Mouse (Mus musculus) ES-Bruce4 (cell line): Measurements from ENCODE around the gene Tpbg. TPM values are rescaled to one million over a fixed set of nuclear protein-coding genes. Genes with fewer than 3 reads are reported as not detected.
A peak's percentile ranks its signal among the peaks of the same experiment; 100 is the strongest.

Experiments used
- H3K27ac ChIP-seq: 2 replicates; pipeline ENCODE4 v1.5.1; 2012; ENCODE audit warnings: low read length, inconsistent platforms; ENCODE audit not compliant: insufficient read depth
- H3K27me3 ChIP-seq: 2 replicates; pipeline ENCODE4 v1.6.1; 2012; ENCODE audit warnings: mild to moderate bottlenecking, low read length, inconsistent platforms; ENCODE audit not compliant: control insufficient read depth, poor library complexity, insufficient read depth, severe bottlenecking
- H3K36me3 ChIP-seq: 2 replicates; pipeline ENCODE4 v1.6.1; 2012; ENCODE audit warnings: inconsistent platforms, mild to moderate bottlenecking, low read length, moderate library complexity; ENCODE audit not compliant: control insufficient read depth, poor library complexity, insufficient read depth, severe bottlenecking
- H3K4me1 ChIP-seq: one replicate; pipeline ENCODE4 v1.8.1; 2011; ENCODE audit warnings: low read length; ENCODE audit not compliant: control insufficient read depth, insufficient read depth
- H3K4me3 ChIP-seq: 2 replicates; pipeline ENCODE4 v1.5.1; 2011; ENCODE audit warnings: low read depth, mild to moderate bottlenecking, low read length
- H3K9ac ChIP-seq: 2 replicates; pipeline ENCODE4 v1.6.1; 2012; ENCODE audit warnings: low read depth, mild to moderate bottlenecking, inconsistent platforms; ENCODE audit not compliant: poor library complexity, severe bottlenecking
- H3K9me3 ChIP-seq: replicated peaks from 2 replicates; pipeline ENCODE4 v1.6.1; 2012; ENCODE audit warnings: mild to moderate bottlenecking, low read length, inconsistent platforms; ENCODE audit not compliant: control insufficient read depth, poor library complexity, insufficient read depth, severe bottlenecking
- CTCF ChIP-seq: IDR thresholded peaks from one replicate; pipeline ENCODE4 v1.8.1; 2011; ENCODE audit warnings: low read depth, low read length
- EP300 ChIP-seq: IDR thresholded peaks from 2 replicates; pipeline ENCODE4 v1.6.1; 2011; ENCODE audit warnings: low read depth, low read length; ENCODE audit not compliant: insufficient read depth
- POLR2A ChIP-seq: IDR thresholded peaks from one replicate; pipeline ENCODE4 v1.8.1; 2011; ENCODE audit warnings: low read length; ENCODE audit not compliant: insufficient read depth
- polyA plus RNA-seq: library from polyadenylated mRNA; stranded (reverse); fragments of >200 nt; gene quantifications from 2 replicates; pipeline ENCODE4 v1.2.4, GENCODE M21; 2011; ENCODE audit warnings: low read depth; ENCODE audit not compliant: missing spikeins, insufficient read depth, insufficient read length

Gene Tpbg
- polyA plus RNA-seq, 1 experiment, result 11.8 TPM

GRCm38 (mm10) chr9:85835521-85836425 is 6.4 kb upstream of the Tpbg start:
- Histone ChIP-seq H3K27ac (no peak overlapping the region), H3K4me3 (no peak overlapping the region), H3K4me1 (no peaks in the 10 kb centered on the region), H3K9ac (no peak overlapping the region), H3K36me3 (no peaks in the 10 kb centered on the region), H3K9me3 (no peaks in the 10 kb centered on the region), H3K27me3 (no peaks in the 10 kb centered on the region; the same call in 1 of the 2 replicates)
- no peak for TF ChIP-seq CTCF
- TF ChIP-seq EP300, result no peak
- TF ChIP-seq POLR2A, result no peak

DNA sequence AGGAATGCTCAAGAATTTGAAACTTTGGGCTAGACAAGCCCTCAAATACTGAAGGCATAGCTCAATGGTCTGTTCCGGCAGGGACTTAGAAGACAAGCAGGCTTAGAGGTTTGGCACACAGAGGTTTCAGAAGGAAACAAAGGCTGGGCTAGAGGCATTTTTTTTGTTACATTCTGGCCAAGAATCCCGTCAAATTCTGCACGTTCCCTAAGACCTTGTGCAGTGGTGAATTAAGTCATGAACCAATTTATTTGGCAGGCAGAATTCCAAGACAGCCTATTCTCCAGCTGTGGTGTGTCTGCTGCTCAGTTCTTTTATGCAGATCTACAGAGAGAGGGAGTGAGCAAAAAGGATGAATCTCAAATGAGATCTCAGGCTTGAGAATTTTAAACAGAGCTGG is 2.6 kb upstream of the Tpbg start:
- peaks cover 1% of the 10 kb centered on the region; the same call in 1 of the 2 replicates for H3K27me3 ChIP-seq
- H3K36me3 ChIP-seq, result no peaks in the 10 kb centered on the region
- H3K4me1 ChIP-seq, result no peaks in the 10 kb centered on the region
- H3K9me3 ChIP-seq, result no peaks in the 10 kb centered on the region
- no peak overlapping the region for H3K4me3 ChIP-seq
- no peak overlapping the region for H3K27ac ChIP-seq
- no peak overlapping the region for H3K9ac ChIP-seq
- TF ChIP-seq POLR2A, result no peak
- no peak for TF ChIP-seq CTCF
- no peak for TF ChIP-seq EP300

GRCm38 (mm10) chr9:85841891-85842290 is 289 bp upstream of the Tpbg start:
- Histone ChIP-seq H3K9ac (no peak overlapping the region), H3K27me3 (peaks cover 1% of the 10 kb centered on the region; the same call in 1 of the 2 replicates), H3K27ac (no peak overlapping the region), H3K36me3 (peaks cover 4% of the 10 kb centered on the region; the same call in 1 of the 2 replicates), H3K4me3 (peak overlapping the region; percentile 70), H3K9me3 (no peaks in the 10 kb centered on the region), H3K4me1 (no peaks in the 10 kb centered on the region)
- TF ChIP-seq POLR2A, result no peak
- TF ChIP-seq CTCF, result peak; percentile 28
- TF ChIP-seq EP300, result no peak

DNA sequence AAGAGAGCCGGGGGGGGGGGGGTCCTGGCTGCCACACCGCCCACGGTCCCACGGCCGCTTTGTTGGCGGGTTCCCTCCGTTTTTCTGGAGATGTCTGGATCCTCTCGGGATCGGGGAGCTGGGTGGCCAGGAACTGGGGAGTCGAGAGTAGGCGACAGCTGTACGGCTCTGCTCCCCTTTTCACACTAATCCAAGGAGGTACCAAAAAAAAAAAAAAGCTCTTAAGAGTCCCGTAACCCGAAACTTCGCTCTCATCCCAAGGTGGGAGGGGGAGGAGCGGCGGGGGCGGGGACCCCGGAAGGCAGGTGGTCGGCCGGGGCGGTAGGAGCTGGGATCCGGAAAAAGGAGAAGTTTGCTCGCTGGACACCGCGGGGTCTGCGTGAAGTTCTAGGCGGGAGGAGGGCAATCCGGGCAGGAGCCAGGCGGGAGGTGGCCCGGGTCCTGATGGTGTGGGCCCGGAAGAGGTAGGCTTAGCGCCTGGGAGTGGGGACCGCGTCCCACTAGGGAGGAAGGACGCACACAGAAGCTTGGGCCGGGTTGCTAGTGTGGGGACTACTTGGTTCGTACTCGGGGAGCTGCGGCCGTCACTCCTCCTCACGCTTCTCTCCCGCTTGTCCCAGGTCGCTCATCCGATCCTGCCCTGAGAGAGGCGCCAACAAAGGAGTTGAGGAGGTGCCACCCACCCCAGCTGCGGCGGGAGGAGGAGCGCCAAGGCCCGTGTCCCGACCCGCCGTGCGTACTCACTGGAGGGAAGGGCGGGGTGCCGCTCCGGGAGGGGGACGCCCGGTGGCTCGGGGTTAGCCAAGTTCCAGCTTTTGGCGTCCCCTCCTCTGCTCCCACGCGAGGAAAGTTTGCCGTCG is 1.1 kb downstream of the Tpbg start:
- Histone ChIP-seq H3K27ac (no peak overlapping the region), H3K9ac (peak overlapping the region; percentile 62), H3K36me3 (peaks cover 4% of the 10 kb centered on the region; the same call in 1 of the 2 replicates), H3K27me3 (peaks cover 1% of the 10 kb centered on the region; the same call in 1 of the 2 replicates), H3K9me3 (no peaks in the 10 kb centered on the region), H3K4me1 (no peaks in the 10 kb centered on the region), H3K4me3 (peak overlapping the region; percentile 70)
- TF ChIP-seq CTCF (no peak), EP300 (no peak), POLR2A (no peak)

DNA sequence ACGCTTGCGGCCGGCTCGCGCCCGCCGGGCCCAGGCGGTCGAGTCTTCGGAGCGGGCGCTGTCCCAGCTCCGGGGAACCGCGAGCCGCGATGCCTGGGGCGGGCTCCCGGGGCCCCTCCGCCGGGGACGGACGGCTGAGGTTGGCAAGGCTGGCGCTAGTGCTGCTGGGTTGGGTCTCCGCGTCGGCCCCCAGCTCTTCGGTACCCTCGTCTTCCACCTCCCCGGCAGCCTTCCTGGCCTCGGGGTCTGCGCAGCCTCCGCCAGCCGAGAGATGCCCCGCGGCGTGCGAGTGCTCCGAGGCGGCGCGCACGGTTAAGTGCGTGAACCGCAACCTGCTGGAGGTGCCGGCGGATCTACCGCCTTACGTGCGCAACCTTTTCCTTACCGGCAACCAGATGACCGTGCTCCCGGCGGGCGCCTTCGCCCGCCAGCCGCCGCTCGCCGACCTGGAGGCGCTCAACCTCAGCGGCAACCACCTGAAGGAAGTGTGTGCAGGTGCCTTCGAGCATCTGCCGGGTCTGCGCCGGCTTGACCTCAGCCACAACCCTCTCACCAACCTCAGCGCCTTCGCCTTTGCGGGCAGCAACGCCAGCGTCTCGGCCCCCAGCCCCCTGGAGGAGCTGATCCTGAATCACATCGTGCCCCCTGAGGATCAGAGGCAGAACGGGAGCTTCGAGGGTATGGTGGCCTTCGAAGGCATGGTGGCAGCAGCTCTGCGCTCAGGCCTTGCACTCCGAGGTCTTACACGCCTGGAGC is 1.9 kb downstream of the Tpbg start:
- H3K9me3 ChIP-seq, result no peaks in the 10 kb centered on the region
- H3K27ac ChIP-seq, result no peak overlapping the region
- H3K36me3 ChIP-seq, result peaks cover 4% of the 10 kb centered on the region; the same call in 1 of the 2 replicates
- peaks cover 1% of the 10 kb centered on the region; the same call in 1 of the 2 replicates for H3K27me3 ChIP-seq
- TF ChIP-seq POLR2A, result no peak
- TF ChIP-seq EP300, result no peak
- no peak for TF ChIP-seq CTCF
- H3K4me1 ChIP-seq, result no peaks in the 10 kb centered on the region
- peak overlapping the region; percentile 62 for H3K9ac ChIP-seq
- H3K4me3 ChIP-seq, result peak overlapping the region; percentile 70
